Mouse (Mus musculus) liver, embryonic 14.5 days (tissue): ENCODE measurements around the gene Fam186b. TPM values are rescaled to one million over a fixed set of nuclear protein-coding genes. Genes with fewer than 3 reads are reported as not detected.

Experiments used
- ATAC-seq: fragments of 200-750 bp; cut with Nextera tagmentation; 2 replicates; pipeline ENCODE4 v1.8.0; 2017; ENCODE audit warnings: moderate number of reproducible peaks, mild to moderate bottlenecking, moderate library complexity; ENCODE audit not compliant: insufficient read depth
- DNase-seq, 3 experiments: peaks; one replicate each; pipeline ENCODE4 v3.0.0-alpha.2; 2012 to 2013; ENCODE audit warnings: low read depth in 3 of 3, low spot score in 3 of 3
- H3K27ac ChIP-seq: fragments of 300-500 bp; sonication (generic); 2 replicates; pipeline ENCODE4 v1.5.1; 2014; ENCODE audit warnings: moderate library complexity, mild to moderate bottlenecking, control low read depth, inconsistent platforms
- H3K27me3 ChIP-seq: fragments of 300-500 bp; sonication (generic); 2 replicates; pipeline ENCODE4 v1.6.1; 2014; ENCODE audit warnings: mild to moderate bottlenecking, low read length, moderate library complexity; ENCODE audit not compliant: control insufficient read depth, insufficient read depth
- H3K36me3 ChIP-seq: fragments of 300-500 bp; sonication (generic); replicated peaks from 2 replicates; pipeline ENCODE4 v1.6.1; 2014; ENCODE audit warnings: low read depth; ENCODE audit not compliant: control insufficient read depth, insufficient read depth
- H3K4me1 ChIP-seq, 2 experiments: fragments of 200-500 bp in 1 of 2; fragments of 300-500 bp in 1 of 2; sonication (generic) in 1 of 2; replicated peaks; 2 replicates each; pipeline ENCODE4 v1.6.1; 2012 to 2014; ENCODE audit warnings: antibody characterized with exemption in 1 of 2, inconsistent platforms in 1 of 2, low read length in 1 of 2; ENCODE audit not compliant: control insufficient read depth in 2 of 2, insufficient read depth in 2 of 2
- H3K4me2 ChIP-seq: fragments of 300-500 bp; sonication (generic); 2 replicates; pipeline ENCODE4 v1.6.1; 2014; ENCODE audit warnings: low read depth, mild to moderate bottlenecking, control low read depth, moderate library complexity
- H3K4me3 ChIP-seq, 2 experiments: fragments of 200-500 bp in 1 of 2; fragments of 300-500 bp in 1 of 2; sonication (generic) in 1 of 2; 2 replicates each; pipeline ENCODE4 v1.5.1; 2012 to 2014; ENCODE audit warnings: low read depth in 2 of 2, low read length in 2 of 2, mild to moderate bottlenecking in 2 of 2, control low read depth in 1 of 2, inconsistent platforms in 1 of 2, moderate library complexity in 1 of 2; ENCODE audit not compliant: insufficient read depth in 1 of 2
- H3K9ac ChIP-seq: fragments of 300-500 bp; sonication (generic); replicated peaks from 2 replicates; pipeline ENCODE4 v1.6.1; 2014; ENCODE audit warnings: mild to moderate bottlenecking, control low read depth, moderate library complexity
- H3K9me3 ChIP-seq: fragments of 300-500 bp; sonication (generic); 2 replicates; pipeline ENCODE4 v1.6.1; 2016; ENCODE audit warnings: low read length, mixed read lengths; ENCODE audit not compliant: control insufficient read depth
- CTCF ChIP-seq: IDR thresholded peaks from 2 replicates; pipeline ENCODE4 v1.5.1; 2016; ENCODE audit warnings: antibody characterized with exemption, low read depth, control low read depth
- EP300 ChIP-seq: IDR thresholded peaks from 2 replicates; pipeline ENCODE4 v1.6.1; 2016; ENCODE audit warnings: antibody characterized with exemption, low read depth
- WGBS: fragments of 180-500 bp; shearing (Covaris S2); extraction: QIAGEN DNeasy Blood & Tissue Kit; methylation state at CpG from one replicate; pipeline ENCODE4 v1.1.7; 2014; ENCODE audit not compliant: insufficient replicate concordance; 5-methylcytosine and 5-hydroxymethylcytosine counted together
- polyA plus RNA-seq, 2 experiments: library from polyadenylated mRNA; depleted of rRNA in 1 of 2; stranded (reverse) in 1 of 2; unstranded in 1 of 2; fragments of >200 nt; fragmentation: Nextera tagmentation in 1 of 2; extraction: Ambion mirVana in 1 of 2; gene quantifications; 2 replicates each; pipeline versions ENCODE4 v1.2.1 to v1.2.3; 2012 to 2014

Fam186b gene
- polyA plus RNA-seq, 2 experiments = 0.01 TPM; not detected in 1

DNA sequence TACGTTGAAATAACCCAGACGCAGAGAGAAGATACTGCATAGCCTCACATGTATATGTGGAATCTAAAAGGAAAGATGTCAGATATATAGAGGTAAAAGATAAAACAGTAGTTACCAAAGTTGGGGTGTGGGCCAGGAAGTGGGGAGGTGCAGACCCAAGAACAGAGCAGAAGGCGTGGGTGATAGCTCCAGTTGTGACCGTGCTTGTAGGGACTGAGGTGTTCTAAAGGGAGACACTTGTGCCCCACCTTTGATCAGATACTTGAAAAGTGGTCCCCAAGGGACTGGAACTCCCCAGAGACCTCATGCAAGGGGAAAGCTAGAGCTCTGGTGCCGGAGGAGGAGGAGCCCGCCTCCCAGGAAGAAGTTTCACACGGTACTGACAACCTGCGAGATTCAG lies 19.6 kb downstream of the Fam186b start:
- ATAC-seq = no peak
- H3K9me3 ChIP-seq = no peaks in the 10 kb centered on the region
- no peaks in the 10 kb centered on the region for H3K27me3 ChIP-seq
- no peak overlapping the region for H3K9ac ChIP-seq
- no peak overlapping the region for H3K4me2 ChIP-seq
- WGBS = 55% methylated on average over 8 of the region's 8 CpGs
- H3K36me3 ChIP-seq = no peaks in the 10 kb centered on the region
- no peak for TF ChIP-seq CTCF
- no peak overlapping the region for H3K27ac ChIP-seq
- H3K4me3 ChIP-seq = no peak overlapping the region
- DNase-seq = no peak
- H3K4me1 ChIP-seq = no peaks in the 10 kb centered on the region

DNA sequence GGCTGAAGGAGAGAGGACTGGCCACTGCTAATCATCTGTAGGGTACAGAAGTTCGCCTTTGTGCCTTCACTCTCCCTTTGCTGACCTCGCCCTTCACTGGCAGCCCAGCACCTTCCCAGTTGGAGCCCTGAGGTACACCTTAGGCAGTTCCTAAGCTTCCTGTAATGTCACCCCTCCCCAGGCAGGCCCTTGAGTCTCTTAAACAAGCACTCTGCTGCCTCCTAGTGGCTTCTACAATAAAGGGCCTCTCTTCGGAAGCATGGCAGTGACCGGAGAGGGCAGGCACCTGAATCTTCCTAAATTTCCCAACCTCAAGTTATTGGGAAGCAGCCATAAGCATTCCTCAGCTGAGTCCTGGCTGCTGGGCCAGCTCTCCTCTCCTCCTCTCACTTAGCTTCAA lies 30.0 kb downstream of the Fam186b start:
- Histone ChIP-seq H3K4me3 (no peak overlapping the region), H3K9me3 (no peaks in the 10 kb centered on the region), H3K27ac (no peak overlapping the region), H3K36me3 (no peaks in the 10 kb centered on the region), H3K4me2 (no peak overlapping the region), H3K27me3 (no peaks in the 10 kb centered on the region), H3K4me1 (0 out of 4 replicates have a peak, but pooled peaks cover 0 to 2% of the 10 kb centered on the region in 2 experiments), H3K9ac (no peak overlapping the region)
- ATAC-seq (0 out of 2 replicates have a peak, but pooled peaks have one; percentile 35), DNase-seq (peak; percentile 47 to 62 (median 54))
- WGBS = 20% methylated on average over 4 of the region's 4 CpGs
- TF ChIP-seq CTCF = peak; percentile 85
- no peak for TF ChIP-seq EP300

DNA sequence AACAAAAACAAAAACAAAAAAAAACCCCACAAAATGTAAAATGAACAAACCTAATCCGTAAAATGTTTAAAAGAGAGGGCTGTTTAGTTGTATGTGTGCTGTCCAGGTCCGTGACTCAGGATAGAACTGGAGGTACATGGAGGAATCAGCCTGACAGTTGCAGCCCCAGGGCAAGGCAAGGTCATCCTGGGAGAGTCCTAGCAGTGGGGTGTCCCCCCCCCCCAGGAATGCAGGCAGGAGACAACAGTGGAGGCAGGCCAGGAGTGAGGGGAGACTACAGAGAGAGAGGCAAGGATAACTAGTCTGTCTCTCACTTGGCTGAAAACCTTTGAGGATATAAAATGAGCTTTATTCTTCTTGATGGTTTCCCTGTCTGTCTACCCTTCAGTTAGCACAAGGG lies 31.3 kb downstream of the Fam186b start:
- no peaks in the 10 kb centered on the region for H3K36me3 ChIP-seq
- H3K9me3 ChIP-seq = no peaks in the 10 kb centered on the region
- no peak overlapping the region for H3K4me3 ChIP-seq
- TF ChIP-seq EP300 = no peak
- TF ChIP-seq CTCF = no peak
- no peak overlapping the region for H3K4me2 ChIP-seq
- H3K27me3 ChIP-seq = no peaks in the 10 kb centered on the region
- H3K9ac ChIP-seq = no peak overlapping the region
- 75% methylated on average over 2 of the region's 2 CpGs for WGBS
- ATAC-seq (no peak), DNase-seq (no peak)
- H3K4me1 ChIP-seq = peaks cover 0 to 10% of the 10 kb centered on the region in 2 experiments; a peak in 3 of 4 replicates
- H3K27ac ChIP-seq = no peak overlapping the region

DNA sequence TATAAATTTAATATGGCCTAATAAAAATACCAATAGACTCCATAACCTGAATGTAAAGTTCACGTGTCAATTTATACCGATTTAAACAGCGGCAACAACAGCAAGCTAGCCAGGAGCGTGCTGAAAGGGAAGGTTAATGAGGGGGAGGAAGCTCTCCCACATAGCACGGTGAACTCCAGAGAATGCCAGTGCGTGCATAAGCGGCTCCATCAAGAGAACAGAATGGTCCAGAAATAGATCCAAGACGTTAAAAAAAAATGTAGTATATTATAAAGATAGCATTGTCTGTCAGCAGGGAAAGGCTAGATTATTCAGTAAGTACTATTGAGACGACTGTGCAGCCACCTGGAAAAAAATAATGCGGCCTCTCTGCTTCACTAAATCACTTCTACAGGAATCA lies 33.0 kb downstream of the Fam186b start:
- ATAC-seq = no peak

DNA sequence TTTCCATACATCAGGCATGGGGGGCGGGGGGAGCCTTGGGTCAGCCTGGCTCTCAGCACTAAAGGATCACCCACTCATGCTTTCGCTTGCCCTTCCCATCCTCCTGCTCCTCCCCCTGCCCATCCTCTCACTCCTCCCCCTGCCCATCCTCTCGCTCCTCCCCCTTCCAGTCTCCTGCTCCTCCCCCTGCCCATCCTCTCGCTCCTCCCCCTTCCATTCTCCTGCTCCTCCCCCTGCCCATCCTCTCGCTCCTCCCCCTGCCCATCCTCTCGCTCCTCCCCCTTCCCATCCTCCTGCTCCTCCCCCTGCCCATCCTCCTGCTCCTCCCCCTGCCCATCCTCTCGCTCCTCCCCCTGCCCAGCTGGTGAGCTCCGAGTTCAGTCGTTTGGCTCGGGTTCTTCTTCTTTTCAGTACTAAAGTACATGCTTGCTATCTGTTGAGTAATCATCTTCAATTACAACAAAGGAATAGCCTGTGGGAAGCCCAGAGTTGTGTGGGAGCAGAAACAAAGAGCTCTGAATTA lies 35.9 kb downstream of the Fam186b start:
- Histone ChIP-seq H3K4me2 (peak overlapping the region; percentile 64), H3K9ac (no peak overlapping the region)
- TF ChIP-seq CTCF = no peak
- TF ChIP-seq EP300 = no peak

More for the DNA sequence above, 33.0 kb downstream of the Fam186b start:
- H3K9ac ChIP-seq = no peak overlapping the region
- no peaks in the 10 kb centered on the region for H3K27me3 ChIP-seq
- no peak for TF ChIP-seq EP300
- no peak for TF ChIP-seq CTCF
- no peak overlapping the region for H3K4me2 ChIP-seq
- DNase-seq = no peak
- H3K36me3 ChIP-seq = no peaks in the 10 kb centered on the region
- no peaks in the 10 kb centered on the region for H3K9me3 ChIP-seq
- 69% methylated on average over 10 of the region's 10 CpGs for WGBS
- peaks cover 0 to 12% of the 10 kb centered on the region in 2 experiments; a peak in 3 of 4 replicates for H3K4me1 ChIP-seq
- H3K27ac ChIP-seq = no peak overlapping the region
- no peak overlapping the region for H3K4me3 ChIP-seq

More for the DNA sequence above, 35.9 kb downstream of the Fam186b start:
- ATAC-seq (peak; percentile 61), DNase-seq (peak; percentile 45 to 51 (median 50))
- H3K27me3 ChIP-seq = no peaks in the 10 kb centered on the region
- no peak overlapping the region for H3K27ac ChIP-seq
- peak overlapping the region; percentile 5 to 25; a peak in 2 of 4 replicates for H3K4me3 ChIP-seq
- under 1% methylated on average over 9 of the region's 10 CpGs for WGBS
- no peaks in the 10 kb centered on the region for H3K36me3 ChIP-seq
- H3K4me1 ChIP-seq = peaks cover 0 to 12% of the 10 kb centered on the region in 2 experiments; a peak in 3 of 4 replicates
- H3K9me3 ChIP-seq = no peaks in the 10 kb centered on the region
